Mouse (Mus musculus): ENCODE results near the gene Susd2. TPM values are rescaled to one million over a fixed set of nuclear protein-coding genes. Genes with fewer than 3 reads are reported as not detected.

Susd2 gene
- 0.04 and 0.05 TPM in 2 replicates for polyA plus RNA-seq (2012)

GRCm38 (mm10) chr10:75643741-75644343 is at the start of gene Susd2:
Gene Susd2 (minus strand): TSS chr10:75644008.
- no peak for TF ChIP-seq GATA1 (IDR thresholded peaks at IDR 0.05; ENCODE audit: low read length)

GRCm38 (mm10) chr10:75688598-75688997 is 44.8 kb upstream of the Susd2 start:
- TF ChIP-seq GATA1 (IDR thresholded peaks at IDR 0.05; ENCODE audit: low read length) = no peak

- no peak for TF ChIP-seq GATA1 (IDR thresholded peaks at IDR 0.05; ENCODE audit: low read length)
Observed at GRCm38 (mm10) chr10:75686724-75687123, 42.9 kb upstream of the Susd2 start.

GRCm38 (mm10) chr10:75684035-75685004 is 40.5 kb upstream of the Susd2 start:
- no peak for TF ChIP-seq GATA1 (IDR thresholded peaks at IDR 0.05; ENCODE audit: low read length)

- TF ChIP-seq GATA1 (IDR thresholded peaks at IDR 0.05; ENCODE audit: low read length) = no peak
Observed at GRCm38 (mm10) chr10:75680574-75681001, 36.8 kb upstream of the Susd2 start.

GRCm38 (mm10) chr10:75679204-75679603 is 35.4 kb upstream of the Susd2 start:
- TF ChIP-seq GATA1 (IDR thresholded peaks at IDR 0.05; ENCODE audit: low read length) = no peak

GRCm38 (mm10) chr10:75677989-75678388 is 34.2 kb upstream of the Susd2 start:
- TF ChIP-seq GATA1 (IDR thresholded peaks at IDR 0.05; ENCODE audit: low read length) = no peak

- no peak for TF ChIP-seq GATA1 (IDR thresholded peaks at IDR 0.05; ENCODE audit: low read length)
Observed at GRCm38 (mm10) chr10:75677571-75677970, 33.8 kb upstream of the Susd2 start.

GRCm38 (mm10) chr10:75676819-75677565 is 33.2 kb upstream of the Susd2 start:
- TF ChIP-seq GATA1 (IDR thresholded peaks at IDR 0.05; ENCODE audit: low read length) = no peak

- TF ChIP-seq GATA1 (IDR thresholded peaks at IDR 0.05; ENCODE audit: low read length) = no peak
Observed at GRCm38 (mm10) chr10:75676286-75676685, 32.5 kb upstream of the Susd2 start.

- no peak for TF ChIP-seq GATA1 (IDR thresholded peaks at IDR 0.05; ENCODE audit: low read length)
Observed at GRCm38 (mm10) chr10:75675594-75675993, 31.8 kb upstream of the Susd2 start.

- no peak for TF ChIP-seq GATA1 (IDR thresholded peaks at IDR 0.05; ENCODE audit: low read length)
Observed at GRCm38 (mm10) chr10:75669936-75670335, 26.1 kb upstream of the Susd2 start.

GRCm38 (mm10) chr10:75667911-75668270 is 24.1 kb upstream of the Susd2 start:
- TF ChIP-seq GATA1 (IDR thresholded peaks at IDR 0.05; ENCODE audit: low read length) = no peak

GRCm38 (mm10) chr10:75667115-75667910 is 23.5 kb upstream of the Susd2 start:
- TF ChIP-seq GATA1 (IDR thresholded peaks at IDR 0.05; ENCODE audit: low read length) = no peak

GRCm38 (mm10) chr10:75666451-75667030 is 22.7 kb upstream of the Susd2 start:
- no peak for TF ChIP-seq GATA1 (IDR thresholded peaks at IDR 0.05; ENCODE audit: low read length)
